Mouse (Mus musculus): ENCODE measurements around the gene Dnmt3a. TPM values are rescaled to one million over a fixed set of nuclear protein-coding genes. Genes with fewer than 3 reads are reported as not detected.

The Dnmt3a gene
- polyA plus RNA-seq, 1 experiment from 2014 or later = 126 TPM

- Histone ChIP-seq H3K4me2 (peak overlapping the region; percentile 76), H3K9me3 (no peaks in the 10 kb centered on the region), H3K4me1 (replicated peaks) (peaks cover 10% of the 10 kb centered on the region), H3K4me3 (peak overlapping the region; percentile 54), H3K27me3 (peaks cover 14% of the 10 kb centered on the region), H3K27ac (peak overlapping the region; percentile 97), H3K9ac (peak overlapping the region; percentile 86), H3K36me3 (peaks cover 11% of the 10 kb centered on the region)
- peak; percentile 97 for ATAC-seq (ENCODE audit: low FRiP score)
- WGBS = 2% methylated on average over 53 of the region's 53 CpGs
Observed at GRCm38 (mm10) chr12:3959791-3960543, 154.2 kb downstream of the Dnmt3a start.

- 42% methylated on average over 4 of the region's 4 CpGs for WGBS
- peaks cover 10% of the 10 kb centered on the region for H3K4me1 ChIP-seq (replicated peaks)
- H3K9me3 ChIP-seq = no peaks in the 10 kb centered on the region
- peak overlapping the region; percentile 54 for H3K4me3 ChIP-seq
- peak overlapping the region; percentile 86 for H3K9ac ChIP-seq
- peaks cover 8% of the 10 kb centered on the region for H3K27me3 ChIP-seq
- no peak for ATAC-seq (ENCODE audit: low FRiP score)
- H3K4me2 ChIP-seq = peak overlapping the region; percentile 76
- peak overlapping the region; percentile 97 for H3K27ac ChIP-seq
- peaks cover 17% of the 10 kb centered on the region for H3K36me3 ChIP-seq
Observed at GRCm38 (mm10) chr12:3960553-3960952, 154.7 kb downstream of the Dnmt3a start.

Other genes starting within 250 kb of the Dnmt3a start
- gene Dtnb, start 233.6 kb upstream of the Dnmt3a start, polyA plus RNA-seq (2015; fragmentation: Nextera tagmentation; extraction: Ambion mirVana) = 40.6 and 40.9 TPM in 2 replicates
- 3.6 and 5.3 TPM in 2 replicates for gene Pomc, start 148.9 kb downstream of the Dnmt3a start, polyA plus RNA-seq (2015; fragmentation: Nextera tagmentation; extraction: Ambion mirVana)
- 36.2 and 38.2 TPM in 2 replicates for gene Efr3b, start 232.9 kb downstream of the Dnmt3a start, polyA plus RNA-seq (2015; fragmentation: Nextera tagmentation; extraction: Ambion mirVana)